Mouse (Mus musculus): Measurements from ENCODE around the gene Ttc7b.

DNA sequence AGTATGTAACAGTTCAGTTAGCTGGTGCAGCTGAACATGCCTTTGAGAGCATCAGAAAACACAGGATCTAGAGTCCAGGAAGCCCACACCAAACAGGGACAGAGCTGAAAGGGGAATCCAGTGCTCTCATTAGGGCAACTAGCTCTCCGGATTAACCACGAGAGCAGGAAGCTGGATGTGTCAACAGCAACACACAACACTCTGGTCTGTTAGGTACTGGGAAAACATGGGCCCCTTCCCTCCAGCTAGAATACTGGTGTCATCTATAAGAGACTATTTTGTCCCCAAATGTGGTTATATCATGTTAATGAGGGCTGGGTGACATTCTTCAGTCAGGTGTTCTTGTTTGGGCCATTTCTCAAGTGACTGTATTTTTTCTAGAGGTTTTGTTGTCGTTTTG is 21.4 kb upstream of the Ttc7b start:
- TF ChIP-seq ZC3H11A (IDR thresholded peaks at IDR 0.05; ENCODE audit: borderline replicate concordance, low read depth, low read length) (no peak), CHD2 (IDR thresholded peaks at IDR 0.05; ENCODE audit: low read depth, low read length) (no peak)
